Mouse (Mus musculus) ES-Bruce4 (cell line): ENCODE measurements around the gene Tex12.

ENCODE experiments used
- CTCF ChIP-seq: IDR thresholded peaks from one replicate; pipeline ENCODE4 v1.8.1; 2011; ENCODE audit warnings: low read depth, low read length
- EP300 ChIP-seq: IDR thresholded peaks from 2 replicates; pipeline ENCODE4 v1.6.1; 2011; ENCODE audit warnings: low read depth, low read length; ENCODE audit not compliant: insufficient read depth
- POLR2A ChIP-seq: IDR thresholded peaks from one replicate; pipeline ENCODE4 v1.8.1; 2011; ENCODE audit warnings: low read length; ENCODE audit not compliant: insufficient read depth

- TF ChIP-seq EP300 = no peak
- no peak for TF ChIP-seq CTCF
- no peak for TF ChIP-seq POLR2A
Observed at GRCm38 (mm10) chr9:50555094-50555446, 6.1 kb downstream of the Tex12 start, which contains the start of gene Bco2.
